Mouse (Mus musculus): ENCODE results near the gene Gm20489. TPM values are rescaled to one million over a fixed set of nuclear protein-coding genes. Genes with fewer than 3 reads are reported as not detected.

Gene Gm20489
- polyA plus RNA-seq, 1 experiment from 2014 or later: not detected

- whole genome bisulfite sequencing: 80% methylated on average over 10 of the region's 10 CpGs
- peaks cover 29% of the 10 kb centered on the region for H3K36me3 ChIP-seq (ENCODE audit: control insufficient read depth, insufficient read depth)
- no peak for ATAC-seq (replicated peaks; ENCODE audit: extremely low read depth, insufficient read depth, low FRiP score)
- no peak overlapping the region for H3K4me2 ChIP-seq (ENCODE audit: low read depth, low read length)
- no peak overlapping the region for H3K9ac ChIP-seq (ENCODE audit: low read length)
- no peaks in the 10 kb centered on the region for H3K9me3 ChIP-seq (replicated peaks; ENCODE audit: control insufficient read depth, low read length)
- H3K4me3 ChIP-seq (ENCODE audit: low read length): no peak overlapping the region
- H3K27me3 ChIP-seq (ENCODE audit: control insufficient read depth, insufficient read depth, low read length): no peaks in the 10 kb centered on the region
- no peak overlapping the region for H3K27ac ChIP-seq (ENCODE audit: low read length)
- H3K4me1 ChIP-seq (ENCODE audit: control insufficient read depth, insufficient read depth, low read length): no peaks in the 10 kb centered on the region
Observed at GRCm38 (mm10) chrX:101290111-101290510, 21.3 kb upstream of the Gm20489 start.

- ATAC-seq (replicated peaks; ENCODE audit: extremely low read depth, insufficient read depth, low FRiP score): no peak
- H3K36me3 ChIP-seq (ENCODE audit: control insufficient read depth, insufficient read depth): peaks cover 31% of the 10 kb centered on the region
- no peaks in the 10 kb centered on the region for H3K27me3 ChIP-seq (ENCODE audit: control insufficient read depth, insufficient read depth, low read length)
- no peak overlapping the region for H3K9ac ChIP-seq (ENCODE audit: low read length)
- no peaks in the 10 kb centered on the region for H3K9me3 ChIP-seq (replicated peaks; ENCODE audit: control insufficient read depth, low read length)
- no peak overlapping the region for H3K4me3 ChIP-seq (ENCODE audit: low read length)
- no peaks in the 10 kb centered on the region for H3K4me1 ChIP-seq (ENCODE audit: control insufficient read depth, insufficient read depth, low read length)
- H3K27ac ChIP-seq (ENCODE audit: low read length): no peak overlapping the region
- no peak overlapping the region for H3K4me2 ChIP-seq (ENCODE audit: low read depth, low read length)
- 91% methylated on average over 7 of the region's 7 CpGs for WGBS
Observed at GRCm38 (mm10) chrX:101289037-101289436, 20.2 kb upstream of the Gm20489 start.

- Histone ChIP-seq H3K4me1 (ENCODE audit: control insufficient read depth, insufficient read depth, low read length) (no peaks in the 10 kb centered on the region), H3K4me2 (ENCODE audit: low read depth, low read length) (no peak overlapping the region), H3K9ac (ENCODE audit: low read length) (no peak overlapping the region), H3K27me3 (ENCODE audit: control insufficient read depth, insufficient read depth, low read length) (no peaks in the 10 kb centered on the region), H3K9me3 (replicated peaks; ENCODE audit: control insufficient read depth, low read length) (no peaks in the 10 kb centered on the region), H3K4me3 (ENCODE audit: low read length) (no peak overlapping the region), H3K36me3 (ENCODE audit: control insufficient read depth, insufficient read depth) (peaks cover 30% of the 10 kb centered on the region), H3K27ac (ENCODE audit: low read length) (no peak overlapping the region)
- ATAC-seq (replicated peaks; ENCODE audit: extremely low read depth, insufficient read depth, low FRiP score): no peak
- 88% methylated on average over 6 of the region's 6 CpGs for whole genome bisulfite sequencing
Observed at GRCm38 (mm10) chrX:101288432-101288831, 19.6 kb upstream of the Gm20489 start.

GRCm38 (mm10) chrX:101287543-101287942 lies 18.7 kb upstream of the Gm20489 start:
- peaks cover 27% of the 10 kb centered on the region for H3K36me3 ChIP-seq (ENCODE audit: control insufficient read depth, insufficient read depth)
- no peaks in the 10 kb centered on the region for H3K9me3 ChIP-seq (replicated peaks; ENCODE audit: control insufficient read depth, low read length)
- no peak overlapping the region for H3K27ac ChIP-seq (ENCODE audit: low read length)
- ATAC-seq (replicated peaks; ENCODE audit: extremely low read depth, insufficient read depth, low FRiP score): no peak
- 55% methylated on average over 3 of the region's 3 CpGs for WGBS
- H3K4me3 ChIP-seq (ENCODE audit: low read length): no peak overlapping the region
- no peak overlapping the region for H3K9ac ChIP-seq (ENCODE audit: low read length)
- H3K27me3 ChIP-seq (ENCODE audit: control insufficient read depth, insufficient read depth, low read length): no peaks in the 10 kb centered on the region
- H3K4me1 ChIP-seq (ENCODE audit: control insufficient read depth, insufficient read depth, low read length): no peaks in the 10 kb centered on the region
- no peak overlapping the region for H3K4me2 ChIP-seq (ENCODE audit: low read depth, low read length)

GRCm38 (mm10) chrX:101285953-101286670 lies 17.3 kb upstream of the Gm20489 start:
- Histone ChIP-seq H3K9me3 (replicated peaks; ENCODE audit: control insufficient read depth, low read length) (no peaks in the 10 kb centered on the region), H3K27ac (ENCODE audit: low read length) (no peak overlapping the region), H3K4me1 (ENCODE audit: control insufficient read depth, insufficient read depth, low read length) (no peaks in the 10 kb centered on the region), H3K9ac (ENCODE audit: low read length) (no peak overlapping the region), H3K4me2 (ENCODE audit: low read depth, low read length) (no peak overlapping the region), H3K4me3 (ENCODE audit: low read length) (no peak overlapping the region), H3K36me3 (ENCODE audit: control insufficient read depth, insufficient read depth) (peaks cover 34% of the 10 kb centered on the region), H3K27me3 (ENCODE audit: control insufficient read depth, insufficient read depth, low read length) (no peaks in the 10 kb centered on the region)
- WGBS: 82% methylated on average over 13 of the region's 14 CpGs
- no peak for ATAC-seq (replicated peaks; ENCODE audit: extremely low read depth, insufficient read depth, low FRiP score)

GRCm38 (mm10) chrX:101285534-101285933 lies 16.7 kb upstream of the Gm20489 start:
- 22% methylated on average over 6 of the region's 6 CpGs for WGBS
- Histone ChIP-seq H3K9ac (ENCODE audit: low read length) (no peak overlapping the region), H3K9me3 (replicated peaks; ENCODE audit: control insufficient read depth, low read length) (no peaks in the 10 kb centered on the region), H3K27me3 (ENCODE audit: control insufficient read depth, insufficient read depth, low read length) (no peaks in the 10 kb centered on the region), H3K4me1 (ENCODE audit: control insufficient read depth, insufficient read depth, low read length) (no peaks in the 10 kb centered on the region), H3K4me2 (ENCODE audit: low read depth, low read length) (no peak overlapping the region), H3K27ac (ENCODE audit: low read length) (no peak overlapping the region), H3K4me3 (ENCODE audit: low read length) (no peak overlapping the region), H3K36me3 (ENCODE audit: control insufficient read depth, insufficient read depth) (peaks cover 37% of the 10 kb centered on the region)
- 0 out of 2 replicates have a peak, but pooled peaks have one; percentile 45 for ATAC-seq (replicated peaks; ENCODE audit: extremely low read depth, insufficient read depth, low FRiP score)

GRCm38 (mm10) chrX:101282813-101283212 lies 14.0 kb upstream of the Gm20489 start:
- H3K9me3 ChIP-seq (replicated peaks; ENCODE audit: control insufficient read depth, low read length): no peaks in the 10 kb centered on the region
- no peak overlapping the region for H3K9ac ChIP-seq (ENCODE audit: low read length)
- no peak overlapping the region for H3K4me3 ChIP-seq (ENCODE audit: low read length)

GRCm38 (mm10) chrX:101273875-101274738 lies 5.3 kb upstream of the Gm20489 start, which contains the start of gene Med12:
TSS of gene Med12 (plus strand) at chrX:101274030.
- Histone ChIP-seq H3K9me3 (replicated peaks; ENCODE audit: control insufficient read depth, low read length) (no peaks in the 10 kb centered on the region), H3K36me3 (ENCODE audit: control insufficient read depth, insufficient read depth) (peaks cover 7% of the 10 kb centered on the region; the same call in 1 of the 2 replicates), H3K9ac (ENCODE audit: low read length) (peak within 1 kb of the TSS; percentile 85), H3K4me3 (ENCODE audit: low read length) (peak within 1 kb of the TSS; percentile 72), H3K27ac (ENCODE audit: low read length) (peak within 1 kb of the TSS; percentile 82), H3K27me3 (ENCODE audit: control insufficient read depth, insufficient read depth, low read length) (no peaks in the 10 kb centered on the region; the same call in 1 of the 2 replicates), H3K4me2 (ENCODE audit: low read depth, low read length) (peak within 1 kb of the TSS; percentile 68), H3K4me1 (ENCODE audit: control insufficient read depth, insufficient read depth, low read length) (no peaks in the 10 kb centered on the region)
- 18% methylated on average over 51 of the region's 54 CpGs for WGBS
- ATAC-seq (replicated peaks; ENCODE audit: extremely low read depth, insufficient read depth, low FRiP score): peak; percentile 96

More at GRCm38 (mm10) chrX:101282813-101283212, 14.0 kb upstream of the Gm20489 start:
- Histone ChIP-seq H3K4me2 (ENCODE audit: low read depth, low read length) (no peak overlapping the region), H3K4me1 (ENCODE audit: control insufficient read depth, insufficient read depth, low read length) (no peaks in the 10 kb centered on the region), H3K27me3 (ENCODE audit: control insufficient read depth, insufficient read depth, low read length) (no peaks in the 10 kb centered on the region), H3K27ac (ENCODE audit: low read length) (no peak overlapping the region), H3K36me3 (ENCODE audit: control insufficient read depth, insufficient read depth) (peaks cover 34% of the 10 kb centered on the region)
- 70% methylated on average over 6 of the region's 6 CpGs for WGBS
- ATAC-seq (replicated peaks; ENCODE audit: extremely low read depth, insufficient read depth, low FRiP score): no peak

- Histone ChIP-seq H3K27me3 (ENCODE audit: control insufficient read depth, insufficient read depth, low read length) (no peaks in the 10 kb centered on the region; the same call in 1 of the 2 replicates), H3K36me3 (ENCODE audit: control insufficient read depth, insufficient read depth) (peaks cover 6% of the 10 kb centered on the region; the same call in 1 of the 2 replicates), H3K9me3 (replicated peaks; ENCODE audit: control insufficient read depth, low read length) (no peaks in the 10 kb centered on the region), H3K4me2 (ENCODE audit: low read depth, low read length) (peak overlapping the region; percentile 68), H3K9ac (ENCODE audit: low read length) (peak overlapping the region; percentile 62), H3K4me3 (ENCODE audit: low read length) (peak overlapping the region; percentile 72), H3K4me1 (ENCODE audit: control insufficient read depth, insufficient read depth, low read length) (no peaks in the 10 kb centered on the region), H3K27ac (ENCODE audit: low read length) (peak overlapping the region; percentile 67; the same call in 1 of the 2 replicates)
- no peak for ATAC-seq (replicated peaks; ENCODE audit: extremely low read depth, insufficient read depth, low FRiP score)
- 28% methylated on average over 6 of the region's 6 CpGs for WGBS
Observed at GRCm38 (mm10) chrX:101273410-101273809, 4.6 kb upstream of the Gm20489 start.
